In the genomic region with DNA sequence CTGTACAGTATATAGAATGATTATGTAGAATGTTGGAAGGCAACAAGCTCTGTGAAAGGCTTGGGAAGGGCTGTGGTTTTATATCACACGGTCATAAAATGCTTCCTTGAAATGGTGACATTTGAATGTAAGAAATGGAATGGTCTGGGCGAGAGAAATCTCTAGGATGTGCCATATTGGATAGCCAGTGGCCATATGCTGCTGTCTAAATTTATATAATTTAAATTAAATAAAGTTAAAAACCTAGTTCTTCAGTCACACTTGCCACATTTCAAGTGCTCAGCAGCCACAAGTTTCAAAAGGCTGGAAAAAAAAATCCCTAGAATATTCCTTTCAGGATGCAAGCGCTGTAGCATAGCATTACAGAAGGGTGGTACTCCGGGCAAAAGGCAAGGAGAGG, we compare ENCODE assay signal across 20 mouse cellular contexts.
"Had no signal": no experiment of that assay in that cellular context is flagged by ENCODE, and none has a peak within 500 bp of the region (broad histone marks: within the 10 kb centered on the region; RNA-seq: fewer than 3 reads in every experiment).

No protein-coding gene starts in this region.

- H3K9ac ChIP-seq: limb, embryonic 12.5 days; limb, embryonic 15.5 days; liver, embryonic 14.5 days; liver, postnatal 0 days; lung, embryonic 14.5 days; midbrain, embryonic 12.5 days; midbrain, embryonic 15.5 days; neural tube, embryonic 13.5 days had no signal

- H3K4me3 ChIP-seq: limb, embryonic 12.5 days; limb, embryonic 15.5 days; midbrain, embryonic 12.5 days; midbrain, embryonic 15.5 days; myocyte; neural tube, embryonic 13.5 days had no signal

- ATAC-seq: intestine, embryonic 16.5 days; liver, postnatal 0 days; lung, postnatal 0 days; midbrain, embryonic 15.5 days had no signal

- H3K4me2 ChIP-seq: limb, embryonic 12.5 days; limb, embryonic 15.5 days; liver, embryonic 11.5 days; lung, embryonic 14.5 days; midbrain, embryonic 12.5 days; midbrain, embryonic 15.5 days; neural tube, embryonic 13.5 days had no signal

- DNase-seq: kidney, adult 18-20 months; kidney, adult 9 months; kidney, postnatal 14 days; kidney, postnatal 4 days; liver, postnatal 0 days; lung, embryonic 14.5 days; retina, postnatal 1 day; thymus, postnatal 25 days had no signal

- H3K9me3 ChIP-seq: limb, embryonic 12.5 days; limb, embryonic 15.5 days; midbrain, embryonic 12.5 days; midbrain, embryonic 15.5 days; neural tube, embryonic 13.5 days had no signal

- H3K27ac ChIP-seq: limb, embryonic 12.5 days; limb, embryonic 15.5 days; liver, embryonic 14.5 days; macrophage; midbrain, embryonic 12.5 days; midbrain, embryonic 15.5 days; neural tube, embryonic 13.5 days; stomach, postnatal 0 days had no signal

- H3K27me3 ChIP-seq: midbrain, embryonic 15.5 days had no signal

- H3K36me3 ChIP-seq: limb, embryonic 12.5 days; limb, embryonic 15.5 days; midbrain, embryonic 12.5 days; midbrain, embryonic 15.5 days; neural tube, embryonic 13.5 days had no signal
